Mouse (Mus musculus) ES-Bruce4 (cell line): ENCODE data around the gene Bak1.

ENCODE experiments used
- CTCF ChIP-seq: IDR thresholded peaks from one replicate; pipeline ENCODE4 v1.8.1; 2011; ENCODE audit warnings: low read depth, low read length
- POLR2A ChIP-seq: IDR thresholded peaks from one replicate; pipeline ENCODE4 v1.8.1; 2011; ENCODE audit warnings: low read length; ENCODE audit not compliant: insufficient read depth

DNA sequence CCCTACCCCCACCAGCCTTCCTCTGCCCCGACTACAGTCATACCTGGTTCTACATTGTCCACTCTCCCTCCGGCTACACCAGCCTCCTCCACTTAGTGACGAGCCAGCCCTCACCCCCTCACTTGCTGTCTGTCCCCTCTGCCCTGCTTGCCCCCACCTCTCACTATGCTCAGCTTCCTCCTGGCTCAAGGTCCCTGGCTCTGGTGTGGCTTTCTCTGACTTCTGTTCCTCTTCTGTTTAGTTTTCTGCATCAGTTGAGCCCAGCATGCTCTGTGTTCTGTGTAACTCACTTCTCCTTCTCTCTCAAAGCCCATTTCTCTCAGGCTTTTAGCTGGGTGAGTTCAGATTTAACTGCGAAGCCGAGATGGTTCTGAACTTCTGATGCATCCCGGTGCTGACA, 45.4 kb upstream of the Bak1 start:
- TF ChIP-seq CTCF: no peak
- no peak for TF ChIP-seq POLR2A
